Mouse (Mus musculus) brain, embryonic 14.5 days (tissue): ENCODE measurements around the gene Axin1.

Experiments
- CTCF ChIP-seq: fragments of 200-500 bp; IDR thresholded peaks from 2 replicates; pipeline ENCODE4 v1.5.1; 2012; ENCODE audit warnings: inconsistent platforms, mild to moderate bottlenecking, moderate library complexity, borderline replicate concordance; ENCODE audit not compliant: insufficient read depth, insufficient read length; ENCODE audit errors: extremely low read depth
- POLR2A ChIP-seq: fragments of 200-500 bp; IDR thresholded peaks from 2 replicates; pipeline ENCODE4 v1.6.1; 2012; ENCODE audit warnings: mild to moderate bottlenecking, inconsistent platforms, borderline replicate concordance; ENCODE audit not compliant: poor library complexity, insufficient read depth, insufficient read length, severe bottlenecking; ENCODE audit errors: extremely low read depth

DNA sequence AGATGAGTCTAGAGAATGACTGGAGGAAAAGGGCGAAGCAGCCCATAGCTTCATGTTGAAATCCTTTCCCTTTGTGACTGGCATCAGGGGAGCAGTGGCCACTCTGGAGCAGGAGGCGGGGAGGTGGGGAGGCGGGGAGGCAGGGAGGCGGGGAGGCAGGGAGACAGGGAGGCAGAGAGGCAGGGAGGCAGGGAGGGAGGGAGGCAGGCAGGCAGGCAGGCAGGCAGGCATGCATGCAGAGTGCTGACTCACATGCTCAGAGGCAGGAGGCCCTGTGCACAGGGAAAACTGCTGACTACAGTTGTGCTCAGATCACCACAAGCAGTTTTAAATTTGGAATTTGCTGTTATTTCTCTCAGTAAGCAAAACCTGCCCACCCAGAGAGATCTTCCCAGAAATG is 37.0 kb upstream of the Axin1 start:
- TF ChIP-seq POLR2A (no peak), CTCF (no peak)
